Mouse (Mus musculus): ENCODE results near the gene Prss46.
A peak's percentile ranks its signal among the peaks of the same experiment; 100 is the strongest.

Gene Prss46

GRCm38 (mm10) chr9:110858967-110859596 is 14.8 kb downstream of the Prss46 start:
- no peak for DNase-seq (ENCODE audit: low spot score in 2 of 2)

DNA sequence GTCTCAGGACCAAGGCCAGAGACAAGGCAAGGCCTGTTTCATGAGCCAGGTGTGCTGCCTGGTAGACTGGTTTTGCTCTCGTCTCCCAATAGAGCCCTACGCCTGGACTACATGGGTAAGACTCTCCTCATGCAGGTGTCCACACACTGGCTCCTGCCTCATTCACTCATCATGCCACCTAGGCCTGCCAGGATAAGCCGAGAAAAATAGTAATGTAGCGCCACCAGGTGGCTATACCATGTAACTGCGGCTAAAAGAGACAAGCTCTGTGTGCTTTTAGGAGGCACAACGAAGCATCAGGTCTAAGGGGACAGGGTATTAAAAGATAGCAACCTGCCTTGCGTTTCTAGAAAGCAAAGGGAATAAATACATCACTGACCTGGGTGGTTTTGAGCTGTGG is 26.7 kb downstream of the Prss46 start:
- DNase-seq (ENCODE audit: low spot score in 2 of 2) = peak; percentile 78 to 79

GRCm38 (mm10) chr9:110873681-110874659 is 29.7 kb downstream of the Prss46 start:
- DNase-seq (ENCODE audit: low spot score in 2 of 2) = peak; percentile 36 to 54

DNA sequence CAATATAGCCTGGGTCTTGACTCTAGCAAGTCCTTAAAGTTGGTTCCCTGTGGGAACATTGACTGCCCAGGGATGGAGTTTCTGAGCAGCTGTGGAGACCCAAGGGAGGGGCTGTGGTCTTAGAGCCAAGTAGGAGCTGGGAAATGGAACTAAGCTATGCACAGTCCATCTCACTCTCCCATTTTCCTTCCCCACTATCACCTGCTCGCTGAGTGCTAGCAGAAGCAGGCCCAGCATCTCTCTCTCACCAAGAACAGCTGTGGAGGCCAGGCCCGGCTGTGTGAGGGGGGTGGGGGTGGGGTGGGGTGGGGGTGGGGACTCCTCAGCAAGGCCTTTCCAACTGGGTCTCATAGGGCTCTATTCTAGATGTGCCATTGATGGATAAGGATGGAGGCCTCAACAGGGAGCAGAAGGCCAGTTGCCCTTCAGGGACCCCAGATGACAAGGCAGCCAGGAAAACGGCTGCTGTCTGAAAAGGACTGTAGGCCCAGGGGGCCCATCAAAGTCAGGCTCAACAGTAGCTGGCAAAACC is 30.4 kb downstream of the Prss46 start:
- no peak for DNase-seq (ENCODE audit: low spot score in 2 of 2)

DNA sequence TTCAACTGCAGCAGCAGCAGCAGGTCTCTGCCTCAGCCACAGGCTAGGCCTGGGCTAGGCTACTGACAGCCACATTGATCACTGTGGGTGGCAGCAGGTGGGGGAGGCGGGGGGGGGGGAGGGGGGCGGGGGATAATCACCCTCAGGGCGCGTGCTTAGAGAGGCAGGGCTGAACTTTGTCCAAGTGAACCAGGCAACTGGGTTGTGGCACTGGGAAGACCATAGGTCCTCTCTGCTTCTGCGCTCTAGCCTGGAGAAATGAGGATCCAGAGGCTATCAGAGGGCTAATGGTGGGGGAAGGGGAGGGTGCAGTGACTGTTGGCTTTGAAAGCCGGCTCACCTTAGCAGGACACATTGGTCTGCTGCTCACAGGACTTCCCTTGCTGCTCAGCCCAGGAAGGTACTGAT is 31.0 kb downstream of the Prss46 start:
- no peak for DNase-seq (ENCODE audit: low spot score in 2 of 2)

- DNase-seq (ENCODE audit: low spot score in 2 of 2) = no peak
Observed at GRCm38 (mm10) chr9:110877353-110877752, 33.0 kb downstream of the Prss46 start.

- peak in 1 of 2 experiments; percentile 18 for DNase-seq (ENCODE audit: low spot score in 2 of 2)
Observed at GRCm38 (mm10) chr9:110877888-110878287, 33.6 kb downstream of the Prss46 start.

DNA sequence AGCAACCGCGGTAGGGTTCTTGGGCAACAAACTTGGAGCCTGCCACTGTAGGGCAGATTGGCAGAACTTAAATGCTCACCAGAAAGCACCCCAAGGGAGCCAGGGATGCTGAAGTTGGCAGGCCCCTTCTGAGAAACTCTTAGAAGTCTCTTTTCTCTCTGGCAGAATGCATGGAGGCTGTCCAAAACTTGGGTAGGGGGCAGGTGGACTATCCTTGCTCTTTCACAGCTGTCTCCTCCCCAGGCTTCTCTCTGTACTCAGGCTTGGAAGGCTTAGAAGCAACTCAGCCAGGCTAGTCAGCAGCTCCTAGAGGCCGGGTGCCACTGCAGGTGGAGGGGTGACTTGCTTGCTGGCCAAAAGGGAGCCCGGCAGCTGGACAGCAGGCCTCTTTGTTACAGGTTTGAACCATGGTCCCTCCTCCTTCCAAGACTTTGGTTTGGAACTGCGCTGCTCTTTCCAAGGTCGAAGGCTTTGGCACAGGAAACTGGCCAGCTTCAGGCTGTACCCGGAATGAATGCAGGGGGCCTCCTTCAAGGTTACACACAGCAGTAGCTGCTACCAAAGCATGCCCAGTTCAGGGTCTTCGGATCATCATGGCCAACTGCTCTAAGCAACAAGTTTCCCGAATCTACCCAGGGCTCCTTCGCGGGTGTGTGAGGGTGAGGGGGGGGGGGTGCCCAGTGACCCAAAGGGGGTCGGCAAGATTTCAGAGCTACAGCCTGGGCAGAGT is 35.0 kb downstream of the Prss46 start, which contains the start of gene Als2cl:
Gene Als2cl, plus strand, starts transcription at position 680 of the 730 bp plus-strand sequence.
- peak; percentile 15 to 25 for DNase-seq (ENCODE audit: low spot score in 2 of 2)

DNA sequence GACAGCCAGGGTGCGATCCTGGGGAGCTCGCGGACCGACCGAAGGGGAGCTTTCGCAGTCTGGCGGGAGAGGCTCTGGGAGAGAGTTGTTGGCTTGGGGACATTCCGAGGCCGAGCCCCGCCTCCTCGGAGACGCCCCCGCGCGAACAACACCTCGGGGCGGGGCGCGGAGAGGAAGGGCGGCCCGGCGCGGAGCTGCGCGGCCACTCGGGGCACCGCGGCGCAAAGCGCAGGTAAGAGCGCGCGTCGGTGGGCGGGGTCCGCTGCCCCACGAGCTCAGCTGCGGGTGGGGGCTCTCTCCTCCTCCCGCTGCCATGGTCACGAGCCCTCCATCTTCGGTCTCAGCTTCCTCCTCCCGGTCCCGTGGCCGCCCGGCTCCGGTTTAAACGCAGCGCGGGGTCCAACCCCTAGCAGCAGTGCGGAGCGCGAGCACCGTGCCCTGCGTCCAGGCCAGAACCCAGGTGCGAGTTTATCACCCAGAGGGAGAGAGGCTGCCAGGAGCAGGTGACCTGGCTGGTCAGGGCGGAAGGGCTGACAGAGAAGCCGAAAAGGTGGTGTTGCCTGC is 35.8 kb downstream of the Prss46 start, which contains the start of gene Tmie:
Gene Tmie, minus strand, starts transcription at position 116 of the 564 bp plus-strand sequence.
- peak; percentile 14 to 18 for DNase-seq (ENCODE audit: low spot score in 2 of 2)

GRCm38 (mm10) chr9:110880772-110881171 is 36.5 kb downstream of the Prss46 start:
- DNase-seq (ENCODE audit: low spot score in 2 of 2) = no peak

GRCm38 (mm10) chr9:110881953-110882352 is 37.6 kb downstream of the Prss46 start:
- no peak for DNase-seq (ENCODE audit: low spot score in 2 of 2)

DNA sequence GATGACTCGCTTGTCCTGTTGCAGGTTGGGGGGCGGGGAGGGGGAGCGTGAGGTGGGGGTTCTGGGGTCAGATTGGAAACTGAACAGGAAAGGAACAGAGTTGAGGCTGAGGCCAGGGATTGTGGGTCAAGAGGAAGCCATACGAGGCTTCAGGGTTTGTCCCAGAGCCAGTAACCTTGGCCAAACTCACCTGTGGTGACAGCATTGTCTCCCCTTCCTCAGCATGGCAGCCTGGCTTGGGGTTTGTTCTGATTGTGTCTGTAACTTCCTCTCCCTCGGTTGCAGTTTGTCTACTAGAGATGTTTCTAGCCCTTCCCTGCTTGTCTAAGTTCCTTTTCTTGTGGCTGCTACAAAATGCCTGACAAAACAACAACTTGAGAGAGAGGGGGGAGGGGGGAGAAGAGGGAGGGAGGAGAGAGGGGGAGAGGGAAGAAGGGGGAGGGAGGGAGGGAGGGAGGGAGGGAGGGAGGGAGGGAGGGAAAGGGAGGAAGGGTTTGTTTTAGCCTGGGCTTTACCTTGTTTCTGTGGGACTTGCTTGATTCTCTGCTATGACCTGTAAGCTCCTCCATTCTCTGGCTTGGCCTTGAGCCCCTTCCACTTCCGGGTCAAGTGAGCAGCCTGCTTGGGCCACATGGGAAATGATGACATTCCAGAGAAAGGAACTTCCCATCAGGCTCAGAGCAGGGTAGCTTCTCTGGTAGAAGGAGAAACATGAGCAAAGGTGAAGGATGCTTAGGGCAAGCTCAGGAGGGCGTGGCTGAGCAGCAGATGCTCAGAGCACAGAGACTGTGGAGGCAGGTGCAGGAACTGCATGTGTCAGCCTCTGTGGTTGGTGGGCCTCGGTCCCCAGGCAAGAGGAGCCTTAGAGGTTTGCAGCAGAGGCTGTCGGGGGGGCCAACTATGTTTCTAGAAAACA is 43.3 kb downstream of the Prss46 start:
- DNase-seq (ENCODE audit: low spot score in 2 of 2) = no peak

GRCm38 (mm10) chr9:110888935-110889334 is 44.6 kb downstream of the Prss46 start:
- no peak for DNase-seq (ENCODE audit: low spot score in 2 of 2)

DNA sequence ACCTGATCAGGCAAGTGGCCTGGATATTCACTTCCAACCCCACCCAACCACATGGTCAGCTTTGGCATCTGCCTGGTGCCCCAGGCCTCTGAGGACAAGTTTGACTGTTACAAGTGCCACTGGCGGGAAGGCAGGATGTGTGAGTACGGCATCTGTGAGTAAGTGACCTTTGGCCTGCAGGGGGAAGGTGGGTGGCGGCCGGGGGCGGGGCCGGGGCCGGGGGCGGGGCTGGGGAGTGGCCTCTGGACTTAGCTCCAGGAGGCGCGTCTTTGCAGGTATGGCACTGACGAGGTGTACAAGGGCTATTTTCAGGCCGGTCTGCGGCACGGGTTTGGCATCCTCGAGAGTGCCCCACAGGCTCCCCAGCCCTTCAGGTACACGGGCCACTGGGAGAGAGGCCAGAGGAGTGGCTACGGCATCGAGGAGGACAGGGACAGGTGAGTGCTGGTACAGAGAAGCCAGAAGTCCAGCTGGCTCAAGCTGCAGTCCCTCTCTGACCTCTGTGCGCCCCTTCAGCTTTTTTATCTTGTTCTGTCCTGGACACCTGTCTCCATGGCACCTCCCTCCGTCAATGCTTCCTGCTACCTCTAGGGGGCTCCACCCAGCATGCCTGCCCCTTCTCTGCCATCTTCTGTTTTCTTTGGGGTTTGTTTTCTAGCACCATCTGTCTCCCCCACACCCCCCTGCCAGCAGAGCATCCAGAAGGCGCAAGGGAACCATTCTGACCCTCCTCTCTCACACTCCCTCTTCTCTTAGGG is 45.9 kb downstream of the Prss46 start:
- DNase-seq (ENCODE audit: low spot score in 2 of 2) = no peak

GRCm38 (mm10) chr9:110891077-110891828 is 46.9 kb downstream of the Prss46 start:
- DNase-seq (ENCODE audit: low spot score in 2 of 2) = no peak

- DNase-seq (ENCODE audit: low spot score in 2 of 2) = no peak
Observed at GRCm38 (mm10) chr9:110892552-110892951, 48.2 kb downstream of the Prss46 start.

- DNase-seq (ENCODE audit: low spot score in 2 of 2) = no peak
Observed at GRCm38 (mm10) chr9:110893429-110893828, 49.1 kb downstream of the Prss46 start.

- DNase-seq (ENCODE audit: low spot score in 2 of 2) = no peak
Observed at GRCm38 (mm10) chr9:110895507-110895906, 51.2 kb downstream of the Prss46 start.

GRCm38 (mm10) chr9:110895994-110896393 is 51.7 kb downstream of the Prss46 start:
- no peak for DNase-seq (ENCODE audit: low spot score in 2 of 2)
